In the genomic region with DNA sequence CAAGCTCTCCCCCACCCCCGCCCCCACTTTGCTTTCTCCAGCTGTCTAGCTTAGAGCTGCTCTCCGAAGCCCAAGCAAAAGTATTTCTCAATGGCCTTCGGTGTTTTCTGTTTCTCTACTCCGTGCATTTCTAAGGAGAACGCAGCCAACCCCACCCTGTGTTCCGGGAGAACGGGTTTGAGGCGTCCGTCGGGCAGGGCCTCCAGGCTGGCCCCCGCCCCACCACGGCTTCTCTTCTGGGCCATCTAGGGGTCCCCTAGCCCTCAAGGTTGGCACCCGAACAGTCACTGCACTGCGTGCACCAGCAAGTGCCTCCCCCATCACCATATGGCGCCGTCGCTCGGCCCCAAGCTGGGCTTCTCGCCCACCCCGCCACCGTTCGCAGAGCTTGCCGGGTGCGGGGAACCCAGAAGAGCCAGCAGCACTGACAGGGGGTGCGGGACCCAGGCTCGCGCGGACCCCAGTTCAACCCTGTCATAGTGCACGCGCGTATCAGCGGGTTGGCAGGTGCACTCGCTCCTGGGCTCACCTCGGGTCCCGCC, we compare ENCODE assay signal across 8 mouse cellular contexts. TPM values are rescaled to one million over a fixed set of nuclear protein-coding genes. Genes with fewer than 3 reads are reported as not detected.
DNase-seq lines count a peak whose midpoint lies in the region; ATAC-seq and TF ChIP-seq lines count a peak whose summit lies in the region.

No protein-coding gene starts in this region.

- WGBS in liver, embryonic 15.5 days (ENCODE audit: insufficient replicate concordance), result 1% methylated on average over 35 of the region's 35 CpGs
- WGBS in neural tube, embryonic 14.5 days, result 2% methylated on average over 33 of the region's 35 CpGs

- peaks cover 3% of the 10 kb centered on the region; the same call in 1 of the 2 replicates for H3K36me3 ChIP-seq in liver, embryonic 15.5 days (replicated peaks)
- H3K36me3 ChIP-seq in neural tube, embryonic 14.5 days (ENCODE audit: control insufficient read depth, insufficient read depth, low read length), result no peaks in the 10 kb centered on the region

- peak overlapping the region; percentile 94 for H3K27ac ChIP-seq in layer of hippocampus, adult 2 months
- peak overlapping the region; percentile 16 for H3K27ac ChIP-seq in liver, embryonic 15.5 days (replicated peaks)
- H3K27ac ChIP-seq in neural tube, embryonic 14.5 days (ENCODE audit: low read depth, low read length), result peak overlapping the region; percentile 57; the same call in 1 of the 2 replicates

- H3K4me2 ChIP-seq in liver, embryonic 15.5 days, result peak overlapping the region; percentile 98
- peak overlapping the region; percentile 73 for H3K4me2 ChIP-seq in neural tube, embryonic 14.5 days (ENCODE audit: low read depth, low read length)

- peak overlapping the region; percentile 80 for H3K4me3 ChIP-seq in layer of hippocampus, adult 2 months
- peak overlapping the region; percentile 67 for H3K4me3 ChIP-seq in liver, embryonic 15.5 days (replicated peaks)
- peak overlapping the region; percentile 64 for H3K4me3 ChIP-seq in neural tube, embryonic 14.5 days (ENCODE audit: low read depth, low read length)

- DNase-seq in cerebellum, adult 11 months, result peak; percentile 64
- no peak for DNase-seq in cerebellum, adult 8-10 months
- DNase-seq in Muller cell, postnatal 12 days (ENCODE audit: inconsistent ontology term), result peak; percentile 9
- DNase-seq in frontal cortex, postnatal 14 days (ENCODE audit: low spot score in 2 of 2), result peak; percentile 68 to 71
- DNase-seq in layer of hippocampus, adult 2 months (ENCODE audit: low spot score in 2 of 2), result peak; percentile 86 to 87
- DNase-seq in spleen, postnatal 14 days (ENCODE audit: low spot score in 2 of 2), result no peak

- H3K4me1 ChIP-seq in liver, embryonic 15.5 days (replicated peaks), result peaks cover 23% of the 10 kb centered on the region
- H3K4me1 ChIP-seq in neural tube, embryonic 14.5 days (ENCODE audit: control insufficient read depth, insufficient read depth, low read length), result no peaks in the 10 kb centered on the region

- H3K27me3 ChIP-seq in liver, embryonic 15.5 days, result peaks cover 25% of the 10 kb centered on the region
- no peaks in the 10 kb centered on the region for H3K27me3 ChIP-seq in neural tube, embryonic 14.5 days (ENCODE audit: control insufficient read depth, insufficient read depth, low read length)

- H3K9me3 ChIP-seq in liver, embryonic 15.5 days (replicated peaks), result no peaks in the 10 kb centered on the region
- no peaks in the 10 kb centered on the region for H3K9me3 ChIP-seq in neural tube, embryonic 14.5 days (ENCODE audit: control insufficient read depth, low read length)

- peak overlapping the region; percentile 72 for H3K9ac ChIP-seq in liver, embryonic 15.5 days
- peak overlapping the region; percentile 66 for H3K9ac ChIP-seq in neural tube, embryonic 14.5 days (replicated peaks; ENCODE audit: low read depth, low read length)

- no peak for TF ChIP-seq CTCF in layer of hippocampus, adult 2 months (conservative IDR thresholded peaks at IDR 0.05)

- peak; percentile 31; the same call in 1 of the 2 replicates for ATAC-seq in liver, embryonic 15.5 days (ENCODE audit: insufficient read depth)
- ATAC-seq in neural tube, embryonic 14.5 days (ENCODE audit: low read depth), result peak; percentile 77

RNA-seq across cellular contexts. Expression of gene Rab3d, which starts 0.4 kb away (rescaled TPM):
- 10 to 100 TPM; 16.7 to 18.8 TPM for total RNA-seq in layer of hippocampus, adult 2 months (2021)
- polyA plus RNA-seq in liver, embryonic 15.5 days (2015; fragmentation: Nextera tagmentation; extraction: Ambion mirVana), result 12.0 and 13.1 TPM in 2 replicates
- 12.0 and 21.4 TPM in 2 replicates for polyA plus RNA-seq in neural tube, embryonic 14.5 days (2014; fragmentation: Nextera tagmentation; extraction: Ambion mirVana)

RNA-seq across cellular contexts. Expression of gene Ccdc159, which starts 9.7 kb away (rescaled TPM):
- total RNA-seq in layer of hippocampus, adult 2 months (2021), result 10 to 100 TPM; 18.9 to 21.4 TPM
- 0.99 and 1.5 TPM in 2 replicates for polyA plus RNA-seq in liver, embryonic 15.5 days (2015; fragmentation: Nextera tagmentation; extraction: Ambion mirVana)
- polyA plus RNA-seq in neural tube, embryonic 14.5 days (2014; fragmentation: Nextera tagmentation; extraction: Ambion mirVana), result 7.0 and 8.1 TPM in 2 replicates

RNA-seq across cellular contexts. Expression of gene Tmem205, which starts 9.8 kb away (rescaled TPM):
- total RNA-seq in layer of hippocampus, adult 2 months (2021), result 10 to 100 TPM; 44.4 to 45.9 TPM
- polyA plus RNA-seq in liver, embryonic 15.5 days (2015; fragmentation: Nextera tagmentation; extraction: Ambion mirVana), result 137 and 160 TPM in 2 replicates
- 48.6 and 49.6 TPM in 2 replicates for polyA plus RNA-seq in neural tube, embryonic 14.5 days (2014; fragmentation: Nextera tagmentation; extraction: Ambion mirVana)

RNA-seq across cellular contexts. Expression of gene Plppr2, which starts 19.3 kb away (rescaled TPM):
- 100 to 1,000 TPM; 297 to 300 TPM for total RNA-seq in layer of hippocampus, adult 2 months (2021)
- 1.2 and 1.5 TPM in 2 replicates for polyA plus RNA-seq in liver, embryonic 15.5 days (2015; fragmentation: Nextera tagmentation; extraction: Ambion mirVana)
- polyA plus RNA-seq in neural tube, embryonic 14.5 days (2014; fragmentation: Nextera tagmentation; extraction: Ambion mirVana), result 83.5 and 89.6 TPM in 2 replicates

RNA-seq across cellular contexts. Expression of gene Swsap1, which starts 38.0 kb away (rescaled TPM):
- 10 to 100 TPM; 14.8 to 15.9 TPM for total RNA-seq in layer of hippocampus, adult 2 months (2021)
- 2.2 and 2.5 TPM in 2 replicates for polyA plus RNA-seq in liver, embryonic 15.5 days (2015; fragmentation: Nextera tagmentation; extraction: Ambion mirVana)
- 10.1 and 21.3 TPM in 2 replicates for polyA plus RNA-seq in neural tube, embryonic 14.5 days (2014; fragmentation: Nextera tagmentation; extraction: Ambion mirVana)

Comparison
In these comparisons a context has a peak if more than half of its experiments do, and no peak if none do; other contexts are left out.
1. DNase-seq: peak in cerebellum, adult 11 months (single experiment), Muller cell, postnatal 12 days (single experiment), frontal cortex, postnatal 14 days (2 of 2) and layer of hippocampus, adult 2 months (2 of 2); none in cerebellum, adult 8-10 months (single experiment) and spleen, postnatal 14 days (0 of 2).
2. H3K27ac ChIP-seq: peak in every context shown above with its lines; median percentile 94 in layer of hippocampus, adult 2 months; 57 in neural tube, embryonic 14.5 days; 16 in liver, embryonic 15.5 days.
3. Peak in every context shown above with its lines, with median percentiles within 50 percentile points of each other: H3K4me3 ChIP-seq.